Mouse (Mus musculus): ENCODE data around the gene Chpf2. TPM values are rescaled to one million over a fixed set of nuclear protein-coding genes. Genes with fewer than 3 reads are reported as not detected.
"Not testable (repeated sequence)": the region's sequence is repeated elsewhere in the genome, so short reads cannot be mapped to it uniquely, and the experiment has no call there.

Gene Chpf2
- total RNA-seq (2015; ENCODE audit: low replicate concordance) (0.96 and 1.3 TPM in 2 replicates), total RNA-seq (2017; ENCODE audit: low replicate concordance) (1.6 and 3.6 TPM in 2 replicates)

DNA sequence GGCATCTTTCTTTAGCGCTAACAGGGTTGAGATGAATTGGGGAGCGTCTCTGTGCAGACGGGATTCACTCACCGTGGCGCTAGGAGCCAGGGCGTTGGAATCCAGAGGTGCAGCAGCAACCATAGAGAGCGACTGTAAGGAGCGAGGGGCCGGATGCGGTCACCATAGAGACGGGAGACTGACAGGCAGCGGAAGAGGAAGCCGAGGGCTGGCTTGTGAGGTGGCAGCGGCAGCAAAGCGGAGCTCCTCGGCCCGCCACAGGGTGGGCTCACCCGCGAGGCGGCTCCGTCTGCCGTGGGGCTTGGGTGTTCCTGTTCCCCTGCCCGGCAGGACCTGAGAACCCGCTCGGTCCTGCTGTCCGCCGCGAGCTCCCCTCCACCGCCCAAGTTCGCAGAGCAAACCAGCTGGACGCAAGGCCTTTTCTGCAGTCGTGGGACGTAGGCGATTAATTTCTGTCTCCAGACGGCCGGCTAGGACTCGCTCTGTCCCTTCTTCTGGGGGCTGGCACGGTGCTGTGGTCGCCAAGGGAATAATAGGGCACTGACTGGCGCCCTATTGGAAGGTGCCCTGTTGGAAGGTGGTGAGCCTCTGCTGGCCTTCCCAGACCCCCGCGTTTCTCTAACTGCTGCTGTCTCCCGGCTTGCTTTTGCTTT is at the start of gene Chpf2:
Gene Chpf2, plus strand, starts transcription at position 195 of the 653 bp plus-strand sequence.
- ATAC-seq (replicated peaks; ENCODE audit: low FRiP score, poor library complexity, severe bottlenecking) = peak; percentile 79

DNA sequence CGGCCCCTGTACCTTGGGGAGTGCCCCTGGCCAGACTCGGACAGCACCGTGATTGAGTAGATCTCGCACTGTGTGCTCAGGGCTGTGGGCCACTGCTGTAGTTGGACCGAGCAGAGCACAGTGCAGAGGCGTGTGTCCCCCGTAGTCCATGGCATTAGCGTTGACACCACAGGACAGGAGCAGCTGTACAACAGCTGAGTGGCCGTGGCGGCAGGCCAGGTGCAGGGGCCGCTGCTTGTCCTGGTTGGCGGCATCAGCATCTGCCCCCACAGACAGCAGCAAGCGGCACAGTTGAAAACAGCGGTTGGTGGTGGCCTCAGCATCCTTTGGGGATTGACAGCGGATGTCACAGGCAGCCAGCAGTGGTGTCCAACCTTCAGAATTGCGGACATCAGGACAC is 48.9 kb upstream of the Chpf2 start:
- ATAC-seq (replicated peaks; ENCODE audit: low FRiP score, poor library complexity, severe bottlenecking) = 0 out of 2 replicates have a peak, but pooled peaks have one; percentile 10

DNA sequence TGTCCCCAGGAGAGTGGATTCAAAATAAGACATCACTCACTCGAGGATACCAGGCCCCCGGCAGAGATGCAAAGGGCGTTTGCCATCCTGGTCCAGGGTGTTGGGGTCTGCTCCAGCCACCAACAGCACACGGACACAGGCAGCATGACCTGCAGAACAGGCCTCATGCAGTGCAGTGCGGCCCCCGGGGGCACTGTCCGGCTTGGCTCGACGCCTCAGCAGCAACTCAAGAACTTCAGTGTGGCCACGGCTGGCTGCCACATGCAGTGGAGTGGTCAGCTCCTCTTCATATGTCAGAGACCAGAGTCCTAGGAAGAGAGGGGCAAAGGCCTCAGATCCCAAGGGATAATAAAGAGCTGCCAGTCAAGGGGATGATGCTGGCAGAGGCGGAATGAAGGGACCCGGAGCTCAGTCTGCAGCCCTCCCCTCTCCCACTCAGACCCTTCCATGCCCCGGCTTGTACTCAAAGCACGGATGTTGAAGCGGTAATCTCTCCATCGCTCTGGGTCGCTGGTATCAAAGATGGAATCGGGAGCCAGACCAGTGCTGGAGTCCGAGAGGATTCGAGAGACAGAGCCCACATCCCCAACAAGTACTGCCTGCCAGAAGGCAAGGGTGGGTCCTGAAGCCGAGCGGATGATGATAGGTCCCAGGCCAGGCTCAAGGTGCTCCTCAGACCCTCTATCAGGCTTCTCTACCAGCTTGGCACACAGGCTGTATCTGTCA is 46.8 kb upstream of the Chpf2 start:
- ATAC-seq (replicated peaks; ENCODE audit: low FRiP score, poor library complexity, severe bottlenecking) = no peak

DNA sequence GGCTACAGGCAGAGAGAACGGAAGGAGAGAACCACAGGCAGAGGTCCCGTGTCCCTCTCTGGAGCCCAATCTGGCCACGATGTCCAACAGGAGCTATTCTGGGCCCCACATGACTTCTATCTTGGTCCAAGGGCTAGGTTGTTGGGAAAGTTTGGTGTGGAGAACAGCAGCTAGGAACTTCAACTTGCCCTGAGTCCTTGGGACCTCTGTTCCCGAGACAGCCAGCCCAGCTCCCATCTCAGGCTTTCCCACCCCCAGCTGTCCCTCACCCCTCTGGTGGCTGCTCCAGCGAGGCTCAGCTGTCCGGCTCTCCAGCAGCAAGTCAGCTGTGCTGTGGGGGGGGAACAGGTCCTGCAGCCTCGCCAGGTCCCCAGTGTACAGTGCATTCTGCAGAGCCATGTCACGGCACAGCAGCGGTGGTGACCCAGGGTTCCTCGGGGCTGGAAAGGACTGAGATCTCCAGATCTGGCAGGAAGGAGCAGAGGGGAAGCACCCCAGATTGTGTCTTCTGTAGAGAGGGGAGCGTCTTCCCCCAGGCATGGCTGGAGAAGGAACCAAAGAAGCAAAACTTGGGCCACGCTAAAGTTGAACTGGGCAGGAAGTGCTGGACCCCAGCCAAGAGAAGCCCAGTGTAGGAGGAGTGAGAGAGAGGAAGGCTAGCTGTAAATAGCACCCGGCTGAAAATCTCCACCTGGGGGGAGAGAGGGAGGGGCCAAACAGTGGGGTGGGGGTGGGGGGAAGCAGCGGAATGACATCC is 46.0 kb upstream of the Chpf2 start, which contains the start of gene Asb10:
Gene Asb10, minus strand, starts transcription at position 592 of the 757 bp plus-strand sequence.
- ATAC-seq (replicated peaks; ENCODE audit: low FRiP score, poor library complexity, severe bottlenecking) = no peak

DNA sequence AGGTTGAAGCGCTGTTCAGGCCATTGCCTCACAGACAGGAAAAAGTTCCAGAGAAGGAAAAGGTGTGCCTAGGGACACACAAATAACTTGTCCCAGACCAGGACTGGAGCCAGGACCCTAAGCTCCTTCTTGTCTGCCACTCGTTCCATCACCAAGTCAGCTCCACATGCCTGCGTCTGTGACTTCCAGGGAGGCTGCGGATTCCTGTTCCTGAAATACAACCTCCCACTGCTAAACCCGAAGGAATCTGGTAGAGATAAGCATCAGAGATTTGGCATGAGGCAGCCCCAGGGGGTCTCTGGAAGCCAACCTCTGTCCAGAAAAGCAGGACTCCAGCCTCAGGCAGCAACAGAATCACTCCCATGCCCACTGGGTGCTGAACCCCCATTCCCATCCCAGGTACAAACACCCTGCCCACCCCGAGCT is 45.4 kb upstream of the Chpf2 start:
- no peak for ATAC-seq (replicated peaks; ENCODE audit: low FRiP score, poor library complexity, severe bottlenecking)

DNA sequence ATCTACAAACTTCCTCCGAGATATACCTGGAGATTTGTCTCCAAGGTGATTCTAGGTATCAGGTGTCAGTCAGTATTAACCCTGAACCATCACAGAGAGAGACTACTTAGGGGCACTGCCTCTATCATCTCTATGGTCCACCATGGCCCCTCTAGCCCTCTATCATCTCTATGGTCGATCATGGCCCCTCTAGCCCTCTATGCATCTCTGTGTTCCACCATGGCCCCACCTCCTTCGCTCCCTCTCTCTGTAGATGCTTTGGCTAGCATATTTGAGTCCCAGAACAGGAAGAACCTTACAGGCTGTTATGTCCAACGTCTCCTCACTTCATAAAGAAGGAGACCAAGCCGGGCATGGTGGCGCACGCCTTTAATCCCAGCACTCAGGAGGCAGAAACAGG is 43.9 kb upstream of the Chpf2 start:
- ATAC-seq (replicated peaks; ENCODE audit: low FRiP score, poor library complexity, severe bottlenecking) = no peak

DNA sequence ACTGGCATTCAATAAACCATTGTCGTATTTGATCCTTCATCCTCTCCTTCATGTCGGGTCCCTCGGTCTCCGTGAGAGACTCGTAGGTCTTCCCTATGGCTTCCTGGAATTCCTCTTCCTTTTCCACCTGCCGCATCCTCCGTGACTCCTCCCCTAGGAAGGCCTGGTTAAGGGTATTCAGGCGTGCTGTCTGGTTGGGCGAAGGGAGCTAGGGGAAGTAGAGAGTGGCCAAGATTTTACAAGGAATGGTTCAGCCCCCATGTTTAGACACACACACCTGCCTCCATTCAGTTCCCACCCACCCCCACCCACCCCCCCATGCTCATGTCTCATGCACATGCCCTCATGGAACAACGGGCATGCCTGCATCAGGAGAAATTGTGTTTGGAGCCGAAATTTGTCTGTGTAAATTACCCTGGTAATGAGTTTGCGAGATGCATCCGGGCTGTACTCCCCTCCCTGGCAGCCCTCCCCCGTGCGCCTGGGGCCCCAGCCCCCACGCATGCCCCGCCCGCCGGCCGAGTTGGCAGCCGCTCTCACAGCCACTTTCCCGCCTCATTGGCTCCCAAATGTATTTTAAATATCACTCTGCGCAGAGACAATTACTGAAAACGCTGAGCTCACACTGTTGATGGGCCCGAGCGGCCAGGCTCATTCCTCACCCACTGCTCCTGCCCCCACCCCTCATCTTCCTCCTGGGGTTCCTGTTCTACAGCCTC is 35.8 kb upstream of the Chpf2 start:
- ATAC-seq (replicated peaks; ENCODE audit: low FRiP score, poor library complexity, severe bottlenecking) = no peak

DNA sequence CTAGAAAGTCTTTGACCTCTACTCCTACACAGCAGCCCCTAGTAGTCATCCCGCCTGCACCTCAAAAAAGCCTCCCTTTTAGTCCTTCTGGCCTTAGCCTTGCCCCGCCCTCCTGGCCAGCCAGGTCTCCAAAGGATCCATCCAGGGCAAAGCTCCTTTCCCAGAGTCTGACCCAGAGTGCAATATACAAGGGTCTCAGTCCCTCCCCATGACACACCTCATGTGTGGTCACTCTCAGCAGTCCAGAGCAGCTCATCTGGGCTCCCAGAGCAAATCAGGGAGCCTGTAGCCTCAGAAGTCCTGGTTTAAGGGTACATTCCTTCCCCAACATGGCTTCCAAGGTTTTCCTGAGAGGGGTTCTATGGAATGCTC is 35.2 kb upstream of the Chpf2 start:
- ATAC-seq (replicated peaks; ENCODE audit: low FRiP score, poor library complexity, severe bottlenecking) = no peak

DNA sequence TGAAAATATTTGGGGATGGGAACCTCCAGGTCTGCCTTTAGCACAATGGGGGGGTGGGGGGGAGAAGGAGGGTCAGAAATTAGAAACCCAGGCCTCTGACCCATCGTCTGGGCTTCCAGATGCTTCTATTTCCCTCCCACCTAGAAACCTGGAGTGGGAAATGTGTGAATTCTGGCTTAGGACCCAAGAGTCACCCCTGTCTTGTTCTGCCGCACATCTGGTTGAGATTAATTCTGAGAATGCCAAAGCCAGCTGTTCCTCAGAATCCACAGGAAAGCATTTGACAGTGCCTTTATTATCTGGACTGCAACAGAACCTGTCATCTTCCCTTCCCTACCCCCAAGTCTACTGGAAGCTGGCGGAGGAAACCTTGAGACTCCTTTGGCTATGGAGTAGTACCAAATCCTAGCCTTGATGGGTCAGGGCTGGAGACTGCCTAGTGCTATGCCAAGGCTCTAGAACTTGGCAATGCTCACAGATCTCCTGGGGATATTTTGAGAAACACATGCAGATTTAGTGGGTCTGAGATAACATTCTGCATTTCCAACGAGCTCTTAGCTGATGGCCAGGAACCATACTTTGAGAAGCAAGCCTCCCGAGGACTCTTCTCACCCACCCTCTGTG is 32.8 kb upstream of the Chpf2 start:
- ATAC-seq (replicated peaks; ENCODE audit: low FRiP score, poor library complexity, severe bottlenecking) = no peak

DNA sequence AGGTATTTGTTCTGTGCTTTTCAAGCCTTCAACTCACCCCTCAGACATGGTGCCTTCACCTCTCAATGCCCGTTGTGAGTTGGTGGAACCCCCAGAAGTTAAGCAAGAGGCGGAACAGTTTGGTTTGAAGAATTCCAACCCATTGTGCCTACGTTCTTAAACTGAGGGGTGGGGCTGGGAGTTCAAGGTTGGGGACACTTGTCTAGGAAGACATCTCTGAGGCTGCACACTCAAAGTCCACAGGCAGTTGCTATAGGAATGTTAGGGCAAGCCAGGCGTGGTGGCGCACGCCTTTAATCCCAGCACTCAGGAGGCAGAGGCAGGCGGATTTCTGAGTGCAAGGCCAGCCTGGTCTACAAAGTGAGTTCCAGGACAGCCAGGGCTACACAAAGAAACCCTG is 31.2 kb upstream of the Chpf2 start:
- ATAC-seq (replicated peaks; ENCODE audit: low FRiP score, poor library complexity, severe bottlenecking) = not testable (repeated sequence)

DNA sequence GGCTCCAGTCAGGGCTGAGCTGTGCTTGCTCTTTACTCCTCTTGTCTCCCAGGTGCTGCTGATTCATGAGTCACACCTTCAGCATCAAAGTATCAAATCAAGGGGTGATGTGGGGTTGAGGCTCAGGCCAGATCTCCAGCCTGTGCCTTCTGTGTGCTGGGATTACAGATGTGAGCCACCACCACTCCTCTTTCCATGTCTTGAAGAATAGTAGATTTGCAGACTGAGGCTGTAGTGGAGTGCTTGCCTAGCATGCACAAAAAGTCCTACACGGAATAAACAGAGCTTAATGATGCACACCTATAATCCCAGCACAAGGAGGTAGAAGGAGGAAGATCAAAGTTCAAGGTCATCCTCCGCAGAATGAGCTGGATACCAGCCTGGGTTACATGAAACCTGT is 29.8 kb upstream of the Chpf2 start, which contains the start of gene 4931409K22Rik:
Gene 4931409K22Rik, minus strand, starts transcription at position 101 of the 400 bp plus-strand sequence.
- no peak for ATAC-seq (replicated peaks; ENCODE audit: low FRiP score, poor library complexity, severe bottlenecking)

DNA sequence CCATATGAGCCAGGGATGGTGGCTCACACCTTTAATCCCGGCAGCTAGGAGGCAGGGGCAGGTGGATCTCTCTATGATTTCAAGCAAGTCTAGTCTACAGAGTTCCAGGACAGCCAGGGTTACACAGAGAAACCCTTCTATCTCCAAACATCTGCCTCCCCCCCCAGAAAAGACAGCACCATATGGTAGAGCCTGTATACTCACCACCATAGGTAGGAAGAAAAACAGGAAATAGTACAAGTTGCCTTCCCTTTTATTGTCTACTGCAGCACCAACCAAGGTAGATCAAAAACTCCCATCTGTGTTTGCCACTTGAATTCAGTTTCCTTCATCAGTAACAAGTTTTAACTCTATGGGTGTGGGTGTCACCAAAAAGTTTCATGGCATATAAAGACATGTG is 10.6 kb upstream of the Chpf2 start:
- no peak for ATAC-seq (replicated peaks; ENCODE audit: low FRiP score, poor library complexity, severe bottlenecking)

DNA sequence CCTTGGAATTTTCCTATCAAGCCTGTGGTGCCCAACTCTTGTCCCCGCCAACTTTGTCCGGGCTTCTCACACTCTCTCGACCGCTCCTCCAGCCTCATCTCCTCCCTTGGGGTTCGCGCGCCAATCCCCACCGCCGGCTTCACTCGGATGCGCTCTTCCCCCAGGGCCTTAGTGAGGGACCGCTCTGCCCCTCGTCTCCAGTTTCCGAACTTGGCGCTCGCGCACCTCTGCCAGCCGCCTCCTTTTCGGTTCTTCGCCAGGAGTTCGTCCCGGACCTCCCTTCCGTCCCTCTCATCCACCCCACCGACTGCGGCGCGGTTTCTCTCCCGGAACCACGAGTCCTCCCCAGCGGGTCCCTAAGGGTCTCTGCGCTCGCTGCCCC is 9.7 kb upstream of the Chpf2 start:
- peak; percentile 36 for ATAC-seq (replicated peaks; ENCODE audit: low FRiP score, poor library complexity, severe bottlenecking)

DNA sequence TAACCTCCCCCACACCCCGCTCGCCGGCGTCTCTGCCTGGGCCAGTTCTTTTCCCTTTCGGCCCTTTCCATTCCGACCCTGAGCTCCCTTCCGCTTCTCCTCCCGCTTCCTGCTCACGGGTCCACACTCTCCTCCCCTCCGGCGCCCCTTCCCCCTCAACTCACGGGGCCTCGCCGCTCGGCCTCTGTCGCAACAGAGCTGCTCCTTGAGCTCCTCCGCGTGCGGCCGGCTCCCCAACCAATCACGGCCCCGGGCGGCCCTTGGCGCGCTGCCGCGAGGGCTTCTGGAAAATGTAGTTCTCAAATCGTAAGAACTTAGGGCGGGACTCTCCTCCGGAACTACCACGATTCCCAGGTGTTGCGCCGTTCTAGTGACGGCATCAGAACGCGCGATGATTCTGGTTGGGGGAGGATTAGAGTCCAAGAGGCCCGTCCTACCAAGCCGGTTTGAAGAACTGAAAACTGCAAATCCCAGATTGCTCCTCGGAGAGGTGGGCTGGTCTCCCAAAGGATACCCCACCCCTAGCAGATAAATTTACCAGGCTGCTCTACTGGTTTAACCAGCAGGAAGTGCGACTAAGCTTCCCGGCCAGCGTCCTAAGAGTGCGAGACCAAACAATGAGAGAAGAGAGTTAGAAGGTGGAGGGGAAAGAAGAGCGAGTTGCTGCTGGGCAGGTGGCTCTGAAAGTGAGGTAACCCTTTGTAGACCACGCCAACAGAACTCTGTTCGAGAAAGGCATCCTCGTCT is 9.2 kb upstream of the Chpf2 start, which contains the start of gene Abcf2:
Gene Abcf2, minus strand, starts transcription at position 285 of the 747 bp plus-strand sequence.
- peak; percentile 97 for ATAC-seq (replicated peaks; ENCODE audit: low FRiP score, poor library complexity, severe bottlenecking)

DNA sequence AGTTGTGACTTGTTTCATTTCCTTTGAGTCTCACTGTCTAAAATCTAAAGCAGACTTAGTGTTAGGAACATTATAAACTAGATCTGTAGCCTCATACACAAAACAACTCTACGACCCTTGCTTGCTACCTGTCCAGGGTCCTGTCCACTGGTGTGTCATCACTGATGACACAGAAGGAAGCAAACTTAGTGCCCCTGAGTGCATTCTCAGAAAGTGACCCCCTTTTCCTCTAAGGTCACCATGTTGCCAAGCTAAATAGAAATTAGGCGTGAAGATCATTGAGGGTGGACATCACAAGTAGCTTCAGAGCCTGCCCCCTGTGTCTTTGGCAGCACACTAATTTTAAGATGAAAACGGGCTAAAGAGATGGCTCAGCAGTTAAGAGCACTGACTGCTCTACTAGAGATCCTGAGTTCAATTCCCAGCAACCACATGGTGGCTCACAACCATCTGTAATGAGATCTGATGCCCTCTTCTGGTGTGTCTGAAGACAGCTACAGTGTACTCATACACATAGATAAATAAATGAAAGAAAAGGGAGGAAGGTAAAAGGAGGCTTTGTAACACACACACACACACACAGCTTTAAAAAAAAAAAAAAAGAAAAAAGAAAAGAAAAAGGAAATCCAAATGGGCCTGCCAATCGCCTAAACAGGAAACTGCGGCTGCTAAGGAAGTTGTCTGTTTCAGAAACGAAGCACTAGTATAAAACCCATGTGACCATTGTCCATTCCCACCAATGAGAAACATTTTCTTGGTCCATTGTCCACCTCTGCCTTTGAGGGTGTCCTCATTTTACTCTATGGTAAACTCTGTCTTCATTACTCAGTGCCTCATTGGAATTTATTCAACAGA is 8.2 kb upstream of the Chpf2 start:
- no peak for ATAC-seq (replicated peaks; ENCODE audit: low FRiP score, poor library complexity, severe bottlenecking)

DNA sequence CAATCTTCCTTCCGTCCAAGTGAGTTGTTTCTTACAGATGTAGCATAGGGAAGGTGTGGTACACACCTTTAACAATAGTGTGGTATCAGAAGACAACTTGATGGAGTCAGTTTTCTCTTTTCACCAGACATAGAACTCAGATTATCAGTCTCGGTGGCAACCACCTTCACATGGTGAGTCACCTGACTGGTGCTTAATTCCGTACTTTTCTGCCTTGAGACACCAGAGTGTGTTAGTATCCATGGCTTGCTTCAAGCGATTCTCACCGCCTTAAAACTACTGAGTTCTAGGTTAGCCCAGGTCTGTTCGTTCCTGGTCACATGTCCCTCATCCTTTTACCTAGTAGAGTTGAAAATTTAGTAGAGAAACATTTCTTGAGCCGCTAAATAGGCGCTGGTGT is 435 bp upstream of the Chpf2 start:
- no peak for ATAC-seq (replicated peaks; ENCODE audit: low FRiP score, poor library complexity, severe bottlenecking)

DNA sequence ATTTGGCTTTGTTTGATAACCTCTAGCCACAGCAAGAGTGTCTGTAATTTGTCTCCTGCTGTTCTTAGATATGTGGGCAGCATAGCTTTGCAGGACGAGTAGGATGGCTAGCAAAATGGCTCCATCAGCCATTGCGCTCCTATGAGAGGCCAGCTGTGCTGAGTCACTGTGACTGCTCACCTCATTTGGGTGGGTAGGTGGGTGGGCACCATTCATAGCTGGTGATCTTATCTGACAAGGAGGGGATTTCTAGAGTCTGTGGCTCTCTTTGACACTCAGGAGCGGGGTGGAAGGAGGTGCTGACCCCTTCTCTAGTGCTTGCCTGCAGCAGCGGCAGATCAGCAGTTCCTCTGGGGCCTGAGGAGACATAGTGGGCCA is 648 bp downstream of the Chpf2 start:
- peak; percentile 62 for ATAC-seq (replicated peaks; ENCODE audit: low FRiP score, poor library complexity, severe bottlenecking)
